Mouse (Mus musculus) T-helper 17 cell (primary cell): ENCODE data around the gene Lrrc8b.

Experiments used
- in situ Hi-C, 2 experiments: fragments of 300-600 bp; cut with MboI, MseI; formaldehyde crosslinking; loops; 1 replicate in 1 of 2; 2 replicates in 1 of 2; pipeline ENCODE4 v1.15.1; 2025; ENCODE audit warnings: high pct_unique_total_duplicates in 2 of 2

Gene Lrrc8b

DNA sequence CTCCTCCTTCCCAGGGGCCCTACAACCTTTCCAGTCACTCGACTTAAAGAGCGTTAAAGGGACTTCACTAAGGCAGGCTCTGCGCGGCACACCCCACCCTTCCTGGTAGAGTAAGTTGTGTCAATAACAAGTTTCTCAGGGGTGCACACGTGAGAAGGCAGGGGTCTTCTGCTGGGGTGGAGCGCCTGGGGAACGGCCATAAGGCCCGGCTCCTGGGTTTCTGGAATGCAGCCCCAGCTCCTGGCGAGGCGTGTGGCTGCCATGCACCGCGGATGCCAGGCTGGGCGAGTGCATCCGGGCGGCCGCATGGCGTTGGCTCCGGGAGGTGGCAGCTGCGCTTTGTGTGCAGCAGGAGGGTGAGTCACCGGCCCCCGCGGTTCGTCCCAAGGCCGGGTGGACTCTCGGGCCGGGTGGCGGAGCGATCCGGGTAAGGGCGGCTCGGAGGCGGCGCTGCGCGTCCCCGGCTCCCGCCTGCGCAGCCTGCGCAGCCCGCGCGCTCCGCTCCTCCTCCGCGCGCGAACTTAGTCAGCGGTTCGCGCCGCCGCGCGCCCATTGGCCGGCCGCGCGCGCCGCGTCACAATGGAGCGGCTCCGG, at the start of gene Lrrc8b:
Gene Lrrc8b, plus strand, starts transcription at position 578 of the 594 bp plus-strand sequence.
- in situ Hi-C loops, result loop anchor here in 1 of 2 experiments (10.0 kb wide), 1 partner anchor 1320 kb away; no protein-coding TSS in a partner anchor

DNA sequence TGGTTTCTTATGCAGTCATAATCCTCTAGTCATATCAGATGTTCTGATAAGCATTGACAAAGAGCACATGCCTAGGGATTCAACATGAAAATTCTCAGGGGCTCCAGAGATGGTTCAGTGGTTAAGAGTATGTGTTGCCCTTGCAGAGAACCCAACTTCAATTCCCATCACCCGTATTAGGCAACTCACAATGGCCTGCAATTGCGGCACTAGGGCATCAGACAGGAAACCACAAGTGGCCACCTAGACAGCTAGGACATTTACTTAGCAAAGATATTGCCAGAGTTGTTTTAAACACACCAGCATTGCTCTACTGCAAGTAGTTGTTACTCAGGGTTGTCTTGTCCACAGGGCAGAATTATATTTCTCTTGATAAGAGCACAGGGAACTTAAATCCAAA, 34.1 kb upstream of the Lrrc8b start:
- in situ Hi-C loops, result no loop called here

DNA sequence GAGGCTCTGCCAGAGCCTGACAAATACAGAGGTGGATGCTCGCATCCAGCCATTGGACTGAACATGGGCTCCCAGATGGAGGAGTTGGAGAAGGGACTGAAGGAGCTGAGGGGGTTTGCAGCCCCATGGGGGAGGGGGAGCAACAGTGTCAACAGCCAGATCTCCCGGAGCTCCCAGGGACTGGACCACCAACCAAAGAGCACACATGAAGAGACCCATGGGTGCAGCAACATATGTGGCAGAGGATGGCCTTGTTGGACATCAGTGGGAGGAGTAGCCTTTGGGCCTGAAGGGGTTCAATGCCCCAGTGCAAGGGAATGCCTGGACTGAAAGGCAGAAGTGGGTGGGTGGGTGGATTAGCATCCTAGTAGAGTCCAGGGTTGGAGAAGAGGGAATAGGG, 25.2 kb upstream of the Lrrc8b start:
- in situ Hi-C loops, result no loop called here

DNA sequence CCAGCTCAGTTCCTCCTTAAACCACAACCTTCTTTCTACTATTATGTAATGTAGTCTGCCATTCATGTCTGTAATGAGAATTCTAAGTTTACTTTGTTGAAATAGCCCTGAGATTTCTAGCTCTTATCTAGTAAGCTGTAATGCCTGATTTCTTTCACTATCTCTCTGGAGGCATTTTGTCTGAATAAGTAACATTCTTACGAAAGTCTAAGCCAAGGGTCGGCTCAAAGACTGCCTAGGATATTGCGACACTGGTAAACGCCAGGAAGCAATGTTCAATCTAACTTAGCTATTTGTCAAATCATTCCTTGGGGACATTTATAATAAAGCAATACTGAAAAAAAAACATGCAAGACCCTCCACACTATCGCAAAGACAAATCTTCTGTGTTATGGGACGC, 21.8 kb upstream of the Lrrc8b start:
- in situ Hi-C loops, result no loop called here

GRCm38 (mm10) chr5:105395188-105395587, 20.4 kb upstream of the Lrrc8b start:
- in situ Hi-C loops, result loop anchor here in 1 of 2 experiments (5.0 kb wide), 1 partner anchor 472 kb away; no protein-coding TSS in a partner anchor

- in situ Hi-C loops, result loop anchor here in 1 of 2 experiments (5.0 kb wide), 1 partner anchor 468 kb away; no protein-coding TSS in a partner anchor
Measured at GRCm38 (mm10) chr5:105398966-105399365, 16.6 kb upstream of the Lrrc8b start.

GRCm38 (mm10) chr5:105399631-105400423, 15.7 kb upstream of the Lrrc8b start:
- in situ Hi-C loops, result loop anchor here (5.0 to 10.0 kb wide), 3 partner anchors 42 to 467 kb away; partner anchors contain the start of gene Lrrc8d (in 1 of the 2)

DNA sequence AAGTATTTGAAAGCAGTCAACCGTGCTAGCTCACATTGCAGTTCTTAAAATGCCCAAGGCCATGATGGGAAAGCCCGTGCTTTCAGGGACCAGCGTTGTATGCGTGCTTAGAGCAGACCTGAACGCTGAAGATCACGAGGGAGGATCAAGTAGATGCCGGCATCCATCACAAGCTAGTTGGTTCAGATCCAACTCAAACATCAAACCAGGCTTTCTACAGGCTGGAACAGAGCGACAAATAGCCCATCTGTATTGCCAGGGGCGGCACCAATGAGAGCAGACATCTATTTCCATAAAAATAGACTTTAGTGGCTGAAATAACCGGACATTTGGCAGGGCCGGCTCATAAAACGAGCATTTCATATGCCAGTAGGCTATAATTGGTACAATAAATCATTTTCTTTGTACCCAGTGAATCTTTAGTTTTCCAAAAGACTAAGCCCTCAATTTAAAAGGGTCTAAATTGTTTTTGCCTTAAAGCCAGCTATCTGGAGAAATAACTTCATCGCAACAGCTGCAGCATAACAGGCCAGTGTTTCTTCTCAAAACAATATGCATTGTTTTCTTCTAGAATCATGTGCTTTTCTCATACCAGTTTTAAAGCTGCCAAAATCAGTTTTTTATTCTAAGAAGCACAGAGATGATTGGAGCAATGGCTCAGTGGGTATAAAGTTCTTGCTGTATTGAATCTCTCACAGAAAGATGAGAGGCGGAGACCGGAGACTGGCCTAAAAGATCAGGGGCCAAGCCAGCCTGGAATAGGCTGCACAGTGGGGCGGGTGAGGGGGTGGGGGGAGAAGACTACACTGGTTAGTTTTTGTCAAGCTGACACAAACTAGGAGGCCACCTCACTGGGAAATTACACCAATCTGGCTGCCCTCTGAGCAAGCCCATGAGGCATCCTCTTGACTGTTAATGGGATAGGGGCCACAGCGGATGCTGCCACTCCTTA, 14.9 kb upstream of the Lrrc8b start:
- in situ Hi-C loops, result loop anchor here (5.0 to 10.0 kb wide), 2 partner anchors 42 to 294 kb away; partner anchors contain the start of gene Lrrc8d (in 1 of the 2)

- in situ Hi-C loops, result loop anchor here (5.0 to 10.0 kb wide), 2 partner anchors 41 to 293 kb away; partner anchors contain the start of gene Lrrc8d (in 1 of the 2)
Measured at GRCm38 (mm10) chr5:105401536-105401935, 14.0 kb upstream of the Lrrc8b start.

DNA sequence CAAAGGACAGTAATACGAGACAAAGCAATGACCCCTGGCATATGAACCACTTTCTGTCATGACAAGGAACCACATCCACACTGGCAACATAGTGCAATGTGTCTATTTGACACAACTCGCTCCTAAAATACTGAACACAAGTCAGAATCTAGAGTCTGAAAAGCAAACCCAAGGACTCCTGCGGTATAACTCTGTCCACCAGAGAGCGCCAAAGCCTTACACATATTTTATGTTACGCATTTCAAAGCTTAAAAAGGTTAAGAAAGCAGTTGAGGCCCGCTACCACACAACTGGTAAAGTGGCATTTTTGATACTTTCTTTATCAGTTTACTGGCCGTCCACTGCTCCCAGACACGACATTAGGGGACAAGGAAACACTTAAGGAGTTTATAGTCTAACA, 10.6 kb upstream of the Lrrc8b start:
- in situ Hi-C loops, result loop anchor here (5.0 to 10.0 kb wide), 7 partner anchors 37 to 467 kb away; partner anchors contain the start of gene Lrrc8d (in 1 of the 2)

- in situ Hi-C loops, result loop anchor here (5.0 to 10.0 kb wide), 6 partner anchors 50 to 465 kb away; partner anchors contain the start of gene Lrrc8d (in 1 of the 2)
Measured at GRCm38 (mm10) chr5:105407661-105408060, 7.9 kb upstream of the Lrrc8b start.

- in situ Hi-C loops, result loop anchor here (5.0 to 10.0 kb wide), 6 partner anchors 48 to 463 kb away; partner anchors contain the start of gene Lrrc8d (in 1 of the 2)
Measured at GRCm38 (mm10) chr5:105409092-105409491, 6.5 kb upstream of the Lrrc8b start.

DNA sequence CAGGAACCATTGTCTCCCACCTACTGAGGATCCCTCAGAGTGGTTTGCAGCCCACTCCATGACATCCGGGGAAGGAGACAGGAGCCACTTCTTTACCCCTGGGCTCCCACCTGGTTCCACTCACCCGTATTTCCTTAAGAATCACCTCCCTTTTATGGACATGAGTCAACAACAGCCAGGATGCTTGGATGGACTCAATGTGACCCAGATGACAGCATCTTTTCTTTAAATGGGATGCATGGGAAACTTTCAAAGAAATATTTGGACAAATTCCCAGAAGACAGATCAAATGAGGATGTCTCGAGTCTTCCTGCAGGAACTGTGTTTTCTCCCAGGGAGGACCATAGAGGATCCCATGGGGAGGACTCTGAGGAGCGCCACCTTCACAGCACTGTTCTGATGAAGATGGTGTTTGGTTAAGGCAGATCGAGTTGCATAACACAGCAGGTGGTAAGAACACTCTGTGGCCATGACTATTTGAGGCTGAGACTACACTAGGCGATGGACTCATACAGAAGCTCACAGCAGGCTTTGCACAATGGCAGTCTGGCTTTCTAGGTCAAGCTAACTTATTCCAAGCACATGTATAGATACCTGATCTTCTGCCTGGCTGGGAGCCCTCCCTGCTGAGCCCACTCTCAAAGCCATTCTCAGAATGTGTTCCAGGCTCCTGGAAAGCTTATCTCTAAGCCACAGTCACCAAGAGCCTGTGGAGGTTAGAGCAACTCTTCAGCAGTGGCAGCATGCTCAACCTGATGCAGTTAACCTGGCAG, 4.9 kb upstream of the Lrrc8b start:
- in situ Hi-C loops, result loop anchor here in 1 of 2 experiments (10.0 kb wide), 1 partner anchor 1324 kb away; no protein-coding TSS in a partner anchor

DNA sequence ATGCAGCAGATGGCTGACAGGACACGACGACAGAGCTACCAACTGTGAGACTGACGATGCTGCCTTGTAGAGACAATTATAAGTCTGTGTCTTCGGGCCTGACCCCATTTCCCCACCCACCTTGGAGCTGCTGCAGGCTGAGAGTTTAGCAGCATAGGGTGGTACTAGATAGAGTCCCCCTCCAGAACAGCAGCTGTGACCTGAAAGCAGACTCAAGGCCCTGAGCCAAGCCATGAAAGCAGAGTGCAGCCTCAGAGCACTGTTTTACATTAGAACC, 4.3 kb upstream of the Lrrc8b start:
- in situ Hi-C loops, result loop anchor here in 1 of 2 experiments (10.0 kb wide), 1 partner anchor 1324 kb away; no protein-coding TSS in a partner anchor

DNA sequence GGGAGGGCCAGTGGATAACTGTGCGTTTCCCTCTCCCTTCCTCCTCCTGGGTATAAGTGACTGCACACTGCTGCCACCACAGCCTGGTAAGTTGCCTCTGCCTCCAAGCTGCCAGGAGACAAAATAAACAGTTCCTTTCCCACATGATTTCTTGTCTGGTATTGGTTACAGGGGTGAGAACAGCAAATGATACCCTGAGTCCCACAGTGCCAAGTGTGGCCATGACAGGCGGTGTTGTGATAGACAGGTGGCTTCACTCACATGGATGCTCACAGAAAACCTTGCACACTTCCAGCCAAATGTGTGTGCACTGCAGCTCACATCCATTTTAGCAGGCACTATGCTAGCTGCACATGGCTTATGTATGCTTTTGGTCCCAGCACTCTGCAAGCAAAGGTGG, 3.8 kb upstream of the Lrrc8b start:
- in situ Hi-C loops, result loop anchor here in 1 of 2 experiments (10.0 kb wide), 1 partner anchor 1323 kb away; no protein-coding TSS in a partner anchor

GRCm38 (mm10) chr5:105412634-105413033, 2.9 kb upstream of the Lrrc8b start:
- in situ Hi-C loops, result loop anchor here in 1 of 2 experiments (10.0 kb wide), 1 partner anchor 1322 kb away; no protein-coding TSS in a partner anchor

DNA sequence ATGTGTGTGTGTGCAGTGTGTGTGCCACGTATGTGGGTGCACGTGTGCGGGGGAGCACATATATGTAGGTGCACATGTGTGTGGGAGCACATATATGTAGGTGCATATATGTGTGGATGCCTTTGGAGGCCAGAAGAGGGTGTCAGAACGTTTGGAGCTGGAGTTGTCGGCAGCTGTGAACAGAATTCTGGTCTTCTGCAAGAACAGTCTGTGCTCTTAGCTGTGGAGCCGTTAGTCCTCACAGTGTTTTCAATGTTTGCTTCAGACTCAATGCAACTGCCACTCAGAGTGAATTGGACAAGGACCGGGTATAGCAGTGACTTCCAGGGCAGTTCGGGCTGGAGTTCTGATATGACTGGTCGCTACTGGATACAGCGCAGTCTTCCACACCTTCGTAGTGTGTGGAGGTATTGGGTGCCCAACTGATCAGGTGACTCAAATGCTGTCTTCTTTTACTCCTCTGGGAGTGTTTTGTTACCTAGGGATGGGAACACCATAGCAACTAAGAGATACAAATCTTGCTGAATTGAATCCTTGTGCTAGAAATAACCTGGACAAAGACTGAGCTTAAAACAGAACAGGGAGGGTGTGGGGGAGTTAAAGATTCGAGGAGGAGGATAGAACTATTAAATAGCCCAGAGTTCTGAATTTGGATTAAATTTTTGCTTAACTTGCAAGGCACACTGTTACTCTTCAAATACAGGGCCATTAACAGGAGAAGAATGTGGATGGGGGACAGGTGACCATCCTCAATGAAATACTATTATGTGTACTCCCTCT, 1.0 kb upstream of the Lrrc8b start:
- in situ Hi-C loops, result loop anchor here in 1 of 2 experiments (10.0 kb wide), 1 partner anchor 1320 kb away; no protein-coding TSS in a partner anchor

GRCm38 (mm10) chr5:105415951-105416675, 538 bp downstream of the Lrrc8b start:
- in situ Hi-C loops, result loop anchor here in 1 of 2 experiments (10.0 kb wide), 1 partner anchor 1319 kb away; no protein-coding TSS in a partner anchor
